Mouse (Mus musculus) intestine, postnatal 0 days (tissue): ENCODE measurements at regions not wholly inside any gene's neighbourhood (a gene's known extent, or its start where the extent isn't known, plus 50 kb on each side); places are given as distances from the start of the nearest gene placed in this dataset.

Experiments used
- ATAC-seq: fragments of 200-750 bp; cut with Nextera tagmentation; 2 replicates; pipeline ENCODE4 v1.8.0; 2017; ENCODE audit warnings: mild to moderate bottlenecking, moderate TSS enrichment, moderate library complexity
- H3K27ac ChIP-seq: fragments of 300-500 bp; sonication (generic); 2 replicates; pipeline ENCODE4 v1.5.1; 2014; ENCODE audit warnings: mild to moderate bottlenecking, low read depth, low read length, moderate library complexity
- H3K27me3 ChIP-seq: fragments of 300-500 bp; sonication (generic); replicated peaks from 2 replicates; pipeline ENCODE4 v1.6.1; 2014; ENCODE audit warnings: low read length, mixed read lengths; ENCODE audit not compliant: control insufficient read depth, insufficient read depth
- H3K36me3 ChIP-seq: fragments of 300-500 bp; sonication (generic); 2 replicates; pipeline ENCODE4 v1.6.1; 2014; ENCODE audit warnings: mild to moderate bottlenecking, moderate library complexity; ENCODE audit not compliant: control insufficient read depth, insufficient read depth
- H3K4me1 ChIP-seq: fragments of 300-500 bp; sonication (generic); replicated peaks from 2 replicates; pipeline ENCODE4 v1.6.1; 2014; ENCODE audit warnings: antibody characterized with exemption, low read length, mixed read lengths; ENCODE audit not compliant: control insufficient read depth, insufficient read depth
- H3K4me2 ChIP-seq: fragments of 300-500 bp; sonication (generic); replicated peaks from 2 replicates; pipeline ENCODE4 v1.6.1; 2014; ENCODE audit warnings: low read depth, mild to moderate bottlenecking, moderate library complexity
- H3K4me3 ChIP-seq: fragments of 300-500 bp; sonication (generic); 2 replicates; pipeline ENCODE4 v1.5.1; 2014; ENCODE audit warnings: low read depth, low read length
- H3K9ac ChIP-seq: fragments of 300-500 bp; sonication (generic); 2 replicates; pipeline ENCODE4 v1.6.1; 2014; ENCODE audit warnings: mild to moderate bottlenecking, low read depth, low read length
- H3K9me3 ChIP-seq: fragments of 300-500 bp; sonication (generic); 2 replicates; pipeline ENCODE4 v1.6.1; 2016; ENCODE audit warnings: mixed run types; ENCODE audit not compliant: control insufficient read depth
- CTCF ChIP-seq: sonication (generic); IDR thresholded peaks from 2 replicates; pipeline ENCODE4 v1.5.1; 2016; ENCODE audit warnings: low read depth, mild to moderate bottlenecking, control low read depth, antibody characterized with exemption, moderate library complexity
- WGBS: fragments of 180-500 bp; shearing (Covaris S2); extraction: QIAGEN DNeasy Blood & Tissue Kit; methylation state at CpG from one replicate; pipeline ENCODE4 v1.1.7; 2014; 5-methylcytosine and 5-hydroxymethylcytosine counted together

- WGBS = 64% methylated on average over 7 of the region's 7 CpGs
- no peak overlapping the region for H3K27ac ChIP-seq
Measured at GRCm38 (mm10) chr7:83201126-83201686, 334.1 kb downstream of the Mex3b start.

GRCm38 (mm10) chr7:83201768-83202493, 334.8 kb downstream of the Mex3b start:
- H3K9me3 ChIP-seq = no peaks in the 10 kb centered on the region
- no peak for ATAC-seq
- H3K9ac ChIP-seq = no peak overlapping the region
- H3K27ac ChIP-seq = no peak overlapping the region
- H3K36me3 ChIP-seq = no peaks in the 10 kb centered on the region
- H3K27me3 ChIP-seq = no peaks in the 10 kb centered on the region
- H3K4me1 ChIP-seq = no peaks in the 10 kb centered on the region
- peak; percentile 70 for TF ChIP-seq CTCF
- WGBS = 17% methylated on average over 11 of the region's 11 CpGs
- peak overlapping the region; percentile 30; the same call in 1 of the 2 replicates for H3K4me2 ChIP-seq
- no peak overlapping the region for H3K4me3 ChIP-seq

More at GRCm38 (mm10) chr7:83201126-83201686, 334.1 kb downstream of the Mex3b start:
- Histone ChIP-seq H3K4me1 (no peaks in the 10 kb centered on the region), H3K9ac (no peak overlapping the region), H3K9me3 (no peaks in the 10 kb centered on the region), H3K4me3 (no peak overlapping the region), H3K36me3 (no peaks in the 10 kb centered on the region), H3K27me3 (no peaks in the 10 kb centered on the region), H3K4me2 (no peak overlapping the region)
- ATAC-seq = no peak
- TF ChIP-seq CTCF = no peak

GRCm38 (mm10) chr7:83203311-83204012, 336.3 kb downstream of the Mex3b start:
- TF ChIP-seq CTCF = no peak
- Histone ChIP-seq H3K9ac (no peak overlapping the region), H3K4me3 (no peak overlapping the region), H3K27ac (no peak overlapping the region), H3K36me3 (no peaks in the 10 kb centered on the region), H3K9me3 (no peaks in the 10 kb centered on the region), H3K27me3 (no peaks in the 10 kb centered on the region), H3K4me1 (no peaks in the 10 kb centered on the region), H3K4me2 (no peak overlapping the region)
- 86% methylated on average over 10 of the region's 10 CpGs for WGBS
- ATAC-seq = no peak

GRCm38 (mm10) chr7:83204013-83204365, 336.9 kb downstream of the Mex3b start:
- H3K9me3 ChIP-seq = no peaks in the 10 kb centered on the region
- no peak overlapping the region for H3K4me2 ChIP-seq
- no peaks in the 10 kb centered on the region for H3K4me1 ChIP-seq
- ATAC-seq = no peak
- no peaks in the 10 kb centered on the region for H3K27me3 ChIP-seq
- no peak overlapping the region for H3K9ac ChIP-seq
- TF ChIP-seq CTCF = no peak
- WGBS = 39% methylated on average over 4 of the region's 4 CpGs
- H3K36me3 ChIP-seq = no peaks in the 10 kb centered on the region
- H3K27ac ChIP-seq = no peak overlapping the region
- H3K4me3 ChIP-seq = no peak overlapping the region

- H3K27me3 ChIP-seq = no peaks in the 10 kb centered on the region
- H3K4me3 ChIP-seq = no peak overlapping the region
- no peak overlapping the region for H3K27ac ChIP-seq
- H3K4me1 ChIP-seq = no peaks in the 10 kb centered on the region
- ATAC-seq = no peak
- no peaks in the 10 kb centered on the region for H3K9me3 ChIP-seq
- no peak overlapping the region for H3K4me2 ChIP-seq
- H3K36me3 ChIP-seq = no peaks in the 10 kb centered on the region
- no peak for TF ChIP-seq CTCF
- no peak overlapping the region for H3K9ac ChIP-seq
- 60% methylated on average over 8 of the region's 8 CpGs for WGBS
Measured at GRCm38 (mm10) chr7:83204701-83205100, 337.6 kb downstream of the Mex3b start.

GRCm38 (mm10) chr7:83206999-83207398, 339.9 kb downstream of the Mex3b start:
- Histone ChIP-seq H3K4me1 (no peaks in the 10 kb centered on the region), H3K9ac (no peak overlapping the region), H3K27me3 (no peaks in the 10 kb centered on the region), H3K4me2 (no peak overlapping the region), H3K4me3 (no peak overlapping the region), H3K36me3 (no peaks in the 10 kb centered on the region), H3K27ac (no peak overlapping the region), H3K9me3 (no peaks in the 10 kb centered on the region)
- no peak for TF ChIP-seq CTCF
- WGBS = 77% methylated on average over 2 of the region's 2 CpGs
- ATAC-seq = no peak
